Mouse (Mus musculus) c-Kit-positive CD71-negative TER-119-negative erythroid progenitor cells, embryonic 14.5 days (primary cell): ENCODE data around the gene Tent2.
"Not testable (repeated sequence)": the region's sequence is repeated elsewhere in the genome, so short reads cannot be mapped to it uniquely, and the experiment has no call there.

Experiments
- DNase-seq: peaks from one replicate; pipeline ENCODE4 v3.0.0-alpha.2; 2013; ENCODE audit warnings: low read depth

Tent2 gene

GRCm38 (mm10) chr13:93191831-93192645, at the start of gene Tent2:
TSS of gene Tent2 (minus strand) at chr13:93192385.
- peak; percentile 92 for DNase-seq

- DNase-seq = no peak
Observed at GRCm38 (mm10) chr13:93241180-93241579, 49.0 kb upstream of the Tent2 start.

GRCm38 (mm10) chr13:93239561-93239960, 47.4 kb upstream of the Tent2 start:
- DNase-seq = no peak

GRCm38 (mm10) chr13:93239134-93239533, 46.9 kb upstream of the Tent2 start:
- no peak for DNase-seq

GRCm38 (mm10) chr13:93237677-93238398, 45.7 kb upstream of the Tent2 start:
- DNase-seq = no peak

GRCm38 (mm10) chr13:93234267-93235039, 42.3 kb upstream of the Tent2 start:
- no peak for DNase-seq

GRCm38 (mm10) chr13:93232335-93232734, 40.1 kb upstream of the Tent2 start:
- DNase-seq = no peak

- no peak for DNase-seq
Observed at GRCm38 (mm10) chr13:93231016-93231415, 38.8 kb upstream of the Tent2 start.

- DNase-seq = no peak
Observed at GRCm38 (mm10) chr13:93211741-93212140, 19.6 kb upstream of the Tent2 start.

- no peak for DNase-seq
Observed at GRCm38 (mm10) chr13:93192646-93193026, 451 bp upstream of the Tent2 start.

- DNase-seq = no peak
Observed at GRCm38 (mm10) chr13:93189416-93189815, 2.8 kb downstream of the Tent2 start.

GRCm38 (mm10) chr13:93188738-93189137, 3.4 kb downstream of the Tent2 start:
- no peak for DNase-seq

GRCm38 (mm10) chr13:93187792-93188191, 4.4 kb downstream of the Tent2 start:
- DNase-seq = not testable (repeated sequence)

GRCm38 (mm10) chr13:93180351-93180750, 11.8 kb downstream of the Tent2 start:
- no peak for DNase-seq

GRCm38 (mm10) chr13:93179522-93179921, 12.7 kb downstream of the Tent2 start:
- no peak for DNase-seq

- no peak for DNase-seq
Observed at GRCm38 (mm10) chr13:93177571-93177970, 14.6 kb downstream of the Tent2 start.

- DNase-seq = no peak
Observed at GRCm38 (mm10) chr13:93163303-93163702, 28.9 kb downstream of the Tent2 start.

GRCm38 (mm10) chr13:93162456-93162855, 29.7 kb downstream of the Tent2 start:
- no peak for DNase-seq

- no peak for DNase-seq
Observed at GRCm38 (mm10) chr13:93158261-93158660, 33.9 kb downstream of the Tent2 start.

GRCm38 (mm10) chr13:93153280-93153679, 38.9 kb downstream of the Tent2 start:
- no peak for DNase-seq

- DNase-seq = peak; percentile 25
Observed at GRCm38 (mm10) chr13:93144336-93145167, 47.6 kb downstream of the Tent2 start, which contains the start of gene Cmya5. TSS of gene Cmya5 (minus strand) at chr13:93144724.
